Mouse (Mus musculus) macrophage (primary cell): Measurements from ENCODE around the gene Csad. TPM values are rescaled to one million over a fixed set of nuclear protein-coding genes. Genes with fewer than 3 reads are reported as not detected.
A peak's percentile ranks its signal among the peaks of the same experiment; 100 is the strongest.
"Not testable (repeated sequence)": the region's sequence is repeated elsewhere in the genome, so short reads cannot be mapped to it uniquely, and the experiment has no call there.

Experiments used
- H3K27ac ChIP-seq: fragments of 350-480 bp; formaldehyde crosslinking; 2 replicates; pipeline ENCODE4 v1.9.0; 2021
- H3K36me3 ChIP-seq: fragments of 350-480 bp; formaldehyde crosslinking; 2 replicates; pipeline ENCODE4 v1.9.0; 2021; ENCODE audit errors: inconsistent target
- H3K4me3 ChIP-seq: fragments of 350-480 bp; formaldehyde crosslinking; 2 replicates; pipeline ENCODE4 v1.9.0; 2021; ENCODE audit errors: inconsistent target
- H3K79me2 ChIP-seq: fragments of 350-480 bp; formaldehyde crosslinking; 2 replicates; pipeline ENCODE4 v1.9.0; 2021; ENCODE audit errors: inconsistent target
- whole genome bisulfite sequencing: methylation state at CpG from one replicate; pipeline ENCODE4 v1.1.7; 2026; ENCODE audit warnings: inconsistent platforms; ENCODE audit not compliant: missing documents; 5-methylcytosine and 5-hydroxymethylcytosine counted together
- polyA plus RNA-seq: library from polyadenylated mRNA; stranded (reverse); fragments of 250-400 nt; gene quantifications from 3 replicates; pipeline ENCODE4 v1.2.4, GENCODE M21; 2018; ENCODE audit warnings: inconsistent platforms

Csad gene
- polyA plus RNA-seq, 1 experiment from 2014 or later = 10.6 TPM

- H3K79me2 ChIP-seq = peaks cover 37% of the 10 kb centered on the region
- WGBS = under 1% methylated on average over 22 of the region's 22 CpGs
- peak overlapping the region; percentile 95 for H3K27ac ChIP-seq
- peaks cover 12% of the 10 kb centered on the region; the same call in 1 of the 2 replicates for H3K36me3 ChIP-seq
- H3K4me3 ChIP-seq = peak overlapping the region; percentile 25
These were observed 39.0 kb upstream of the Csad start for GRCm38 (mm10) chr15:102243229-102244190.

- Histone ChIP-seq H3K79me2 (peaks cover 37% of the 10 kb centered on the region), H3K27ac (peak overlapping the region; percentile 95), H3K36me3 (peaks cover 14% of the 10 kb centered on the region; the same call in 1 of the 2 replicates), H3K4me3 (peak overlapping the region; percentile 25; the same call in 1 of the 2 replicates)
- 81% methylated on average over 10 of the region's 12 CpGs for WGBS
These were observed 38.1 kb upstream of the Csad start for GRCm38 (mm10) chr15:102242404-102243228.

- peaks cover 31% of the 10 kb centered on the region for H3K79me2 ChIP-seq
- no peak overlapping the region for H3K4me3 ChIP-seq
- no peak overlapping the region for H3K27ac ChIP-seq
- H3K36me3 ChIP-seq = peaks cover 14% of the 10 kb centered on the region; the same call in 1 of the 2 replicates
- WGBS = 86% methylated on average over 4 of the region's 4 CpGs
These were observed 36.1 kb upstream of the Csad start for GRCm38 (mm10) chr15:102240607-102241006.

- H3K27ac ChIP-seq = no peak overlapping the region
- no peak overlapping the region for H3K4me3 ChIP-seq
- WGBS = 94% methylated on average over 8 of the region's 11 CpGs
- H3K36me3 ChIP-seq = peaks cover 14% of the 10 kb centered on the region; the same call in 1 of the 2 replicates
- peaks cover 24% of the 10 kb centered on the region; the same call in 1 of the 2 replicates for H3K79me2 ChIP-seq
These were observed 35.3 kb upstream of the Csad start for GRCm38 (mm10) chr15:102239851-102240250.

GRCm38 (mm10) chr15:102239260-102239590 is 34.7 kb upstream of the Csad start:
- Histone ChIP-seq H3K27ac (no peak overlapping the region), H3K4me3 (no peak overlapping the region), H3K36me3 (peaks cover 14% of the 10 kb centered on the region; the same call in 1 of the 2 replicates), H3K79me2 (peaks cover 23% of the 10 kb centered on the region; the same call in 1 of the 2 replicates)
- WGBS = 39% methylated on average over 7 of the region's 9 CpGs

- 92% methylated on average over 14 of the region's 14 CpGs for WGBS
- Histone ChIP-seq H3K79me2 (peaks cover 23% of the 10 kb centered on the region; the same call in 1 of the 2 replicates), H3K36me3 (peaks cover 14% of the 10 kb centered on the region; the same call in 1 of the 2 replicates), H3K4me3 (no peak overlapping the region), H3K27ac (no peak overlapping the region)
These were observed 34.2 kb upstream of the Csad start for GRCm38 (mm10) chr15:102238543-102239259.

- 39% methylated on average over 21 of the region's 21 CpGs for WGBS
- peaks cover 14% of the 10 kb centered on the region; the same call in 1 of the 2 replicates for H3K36me3 ChIP-seq
- H3K79me2 ChIP-seq = peaks cover 2% of the 10 kb centered on the region; the same call in 1 of the 2 replicates
- no peak overlapping the region for H3K4me3 ChIP-seq
- H3K27ac ChIP-seq = no peak overlapping the region
These were observed 31.0 kb upstream of the Csad start for GRCm38 (mm10) chr15:102235371-102236027.

- 0 out of 2 replicates have a peak overlapping the region, but pooled peaks have one; percentile 22 for H3K27ac ChIP-seq
- 8% methylated on average over 2 of the region's 2 CpGs for WGBS
- H3K36me3 ChIP-seq = 0 out of 2 replicates have a peak, but pooled peaks cover 6% of the 10 kb centered on the region
- peaks cover 18% of the 10 kb centered on the region for H3K79me2 ChIP-seq
- no peak overlapping the region for H3K4me3 ChIP-seq
These were observed 29.4 kb upstream of the Csad start for GRCm38 (mm10) chr15:102233896-102234295.

GRCm38 (mm10) chr15:102232764-102233163 is 28.2 kb upstream of the Csad start:
- Histone ChIP-seq H3K36me3 (no peaks in the 10 kb centered on the region), H3K79me2 (peaks cover 27% of the 10 kb centered on the region), H3K27ac (no peak overlapping the region), H3K4me3 (no peak overlapping the region)
- WGBS = 75% methylated on average over 7 of the region's 7 CpGs

- Histone ChIP-seq H3K27ac (peak within 1 kb of the TSS; percentile 28; the same call in 1 of the 2 replicates), H3K36me3 (no peaks in the 10 kb centered on the region), H3K4me3 (peak within 1 kb of the TSS; percentile 6; the same call in 1 of the 2 replicates), H3K79me2 (peaks cover 29% of the 10 kb centered on the region)
- 10% methylated on average over 6 of the region's 6 CpGs for WGBS
These were observed 27.2 kb upstream of the Csad start, which contains the start of gene Itgb7 for GRCm38 (mm10) chr15:102231748-102232147. Itgb7 (minus strand) TSS chr15:102231944.

GRCm38 (mm10) chr15:102230408-102231321 is 26.1 kb upstream of the Csad start:
- WGBS = 68% methylated on average over 17 of the region's 17 CpGs
- H3K36me3 ChIP-seq = no peaks in the 10 kb centered on the region
- H3K27ac ChIP-seq = peak overlapping the region; percentile 28; the same call in 1 of the 2 replicates
- peak overlapping the region; percentile 6; the same call in 1 of the 2 replicates for H3K4me3 ChIP-seq
- peaks cover 29% of the 10 kb centered on the region for H3K79me2 ChIP-seq

GRCm38 (mm10) chr15:102225619-102226018 is 21.1 kb upstream of the Csad start:
- H3K4me3 ChIP-seq, H3K36me3 ChIP-seq, H3K27ac ChIP-seq: not testable (repeated sequence)
- 14% methylated on average over 3 of the region's 6 CpGs for WGBS
- H3K79me2 ChIP-seq = peaks cover 28% of the 10 kb centered on the region
